Mouse (Mus musculus): ENCODE results near the gene Qdpr. TPM values are rescaled to one million over a fixed set of nuclear protein-coding genes. Genes with fewer than 3 reads are reported as not detected.

Gene Qdpr
- total RNA-seq (2015; ENCODE audit: low replicate concordance) = 9.6 and 22.3 TPM in 2 replicates
- total RNA-seq (2017; ENCODE audit: low replicate concordance) = 3.5 and 4.0 TPM in 2 replicates

DNA sequence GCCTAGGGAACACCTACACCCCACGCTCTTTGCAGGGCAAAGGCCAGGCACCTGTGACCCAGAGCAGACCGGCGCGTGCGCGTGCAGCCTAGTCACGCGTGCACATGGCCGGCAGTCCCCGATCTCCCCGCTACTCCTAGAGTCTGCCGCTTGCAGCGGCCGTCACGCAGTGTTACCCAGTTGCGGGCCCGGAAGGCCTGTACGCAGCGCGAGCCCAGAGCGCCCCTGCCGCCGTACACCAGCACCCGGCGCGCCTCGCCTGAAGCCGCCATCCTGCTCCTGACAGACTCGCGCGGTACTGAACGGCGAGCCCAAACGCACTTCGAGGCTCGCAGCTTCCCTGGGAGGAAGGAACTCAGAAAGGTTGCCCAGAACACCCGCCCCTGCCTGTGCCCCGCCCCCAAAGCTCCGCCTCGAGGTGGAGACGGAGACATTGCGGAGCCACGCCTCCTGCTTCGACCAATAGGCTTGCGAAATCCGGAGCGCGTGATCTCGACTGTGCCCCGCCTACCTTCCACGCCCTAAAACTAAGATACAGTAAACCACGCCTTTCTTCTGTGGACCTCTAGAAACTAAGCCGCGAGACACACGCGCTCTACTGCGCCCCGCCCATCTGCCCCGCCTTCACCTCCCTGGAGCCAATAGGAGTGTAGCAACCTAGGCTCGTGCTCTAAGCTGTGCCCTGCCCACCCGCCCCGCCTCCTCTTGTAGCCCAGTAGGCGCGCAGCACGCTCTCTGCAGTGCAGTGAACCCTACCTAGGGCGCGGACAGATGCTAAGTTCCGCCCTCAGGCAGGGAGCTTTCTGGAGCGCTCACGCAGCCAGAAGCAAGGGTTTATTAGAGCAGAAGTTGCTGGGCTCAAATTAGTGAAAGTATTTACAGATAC, at the start of gene Qdpr:
Gene Qdpr, minus strand, starts transcription at position 406 of the 886 bp plus-strand sequence.
- ATAC-seq (replicated peaks; ENCODE audit: low FRiP score, poor library complexity, severe bottlenecking) = peak; percentile 98

DNA sequence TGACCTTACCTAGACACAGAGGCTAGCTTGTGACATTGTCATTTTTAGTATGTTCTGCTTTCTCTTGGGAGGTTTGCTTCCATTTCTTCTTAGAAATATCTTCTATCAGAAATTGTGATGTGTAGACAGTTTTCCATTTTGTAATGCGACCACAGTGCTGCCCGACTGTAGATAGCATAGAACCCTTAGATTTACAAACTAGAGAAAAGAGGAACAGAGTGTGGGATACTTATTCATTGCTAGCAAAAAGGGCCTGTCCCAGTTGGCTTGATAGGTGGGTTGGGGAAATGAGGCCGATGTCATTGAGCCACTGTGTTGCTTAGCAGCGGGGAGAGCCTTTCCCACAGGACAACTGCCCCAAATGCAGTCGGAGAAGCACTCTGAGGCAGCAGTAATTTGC, 47.5 kb upstream of the Qdpr start:
- ATAC-seq (replicated peaks; ENCODE audit: low FRiP score, poor library complexity, severe bottlenecking) = no peak

DNA sequence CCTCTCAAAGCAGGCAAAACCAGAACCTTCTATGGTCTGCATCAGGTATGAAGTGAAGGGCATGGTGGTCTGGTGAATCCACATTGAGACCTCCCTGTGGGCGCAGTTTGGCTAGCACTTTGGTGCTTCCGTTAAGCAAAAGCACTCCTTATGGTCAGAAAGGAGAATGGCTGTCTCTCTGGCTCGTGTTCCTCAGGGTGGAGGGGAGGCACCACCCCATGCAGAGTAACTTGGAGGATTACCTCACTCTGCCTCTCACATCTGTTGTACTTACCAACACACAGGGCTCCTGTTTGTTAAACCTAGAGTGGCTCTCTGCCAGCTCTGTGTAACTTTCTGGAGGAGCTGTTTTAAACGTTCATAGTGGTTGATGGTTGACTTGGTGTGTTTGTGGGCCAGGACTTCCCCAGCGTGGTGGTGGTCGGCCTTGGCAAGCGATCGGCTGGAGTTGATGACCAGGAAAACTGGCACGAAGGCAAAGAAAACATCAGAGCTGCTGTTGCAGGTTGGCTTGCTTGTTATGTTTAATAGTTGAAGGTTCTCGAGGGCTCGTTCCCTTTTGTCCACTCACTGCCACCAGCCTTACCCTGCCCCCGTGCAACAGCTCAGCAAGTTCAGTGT, 47.0 kb upstream of the Qdpr start:
- no peak for ATAC-seq (replicated peaks; ENCODE audit: low FRiP score, poor library complexity, severe bottlenecking)

GRCm38 (mm10) chr5:45496479-45496878, 46.4 kb upstream of the Qdpr start:
- ATAC-seq (replicated peaks; ENCODE audit: low FRiP score, poor library complexity, severe bottlenecking) = no peak

GRCm38 (mm10) chr5:45496042-45496441, 46.0 kb upstream of the Qdpr start:
- no peak for ATAC-seq (replicated peaks; ENCODE audit: low FRiP score, poor library complexity, severe bottlenecking)

- ATAC-seq (replicated peaks; ENCODE audit: low FRiP score, poor library complexity, severe bottlenecking) = no peak
Measured at GRCm38 (mm10) chr5:45495429-45495975, 45.5 kb upstream of the Qdpr start.

GRCm38 (mm10) chr5:45494093-45494755, 44.2 kb upstream of the Qdpr start:
- no peak for ATAC-seq (replicated peaks; ENCODE audit: low FRiP score, poor library complexity, severe bottlenecking)

DNA sequence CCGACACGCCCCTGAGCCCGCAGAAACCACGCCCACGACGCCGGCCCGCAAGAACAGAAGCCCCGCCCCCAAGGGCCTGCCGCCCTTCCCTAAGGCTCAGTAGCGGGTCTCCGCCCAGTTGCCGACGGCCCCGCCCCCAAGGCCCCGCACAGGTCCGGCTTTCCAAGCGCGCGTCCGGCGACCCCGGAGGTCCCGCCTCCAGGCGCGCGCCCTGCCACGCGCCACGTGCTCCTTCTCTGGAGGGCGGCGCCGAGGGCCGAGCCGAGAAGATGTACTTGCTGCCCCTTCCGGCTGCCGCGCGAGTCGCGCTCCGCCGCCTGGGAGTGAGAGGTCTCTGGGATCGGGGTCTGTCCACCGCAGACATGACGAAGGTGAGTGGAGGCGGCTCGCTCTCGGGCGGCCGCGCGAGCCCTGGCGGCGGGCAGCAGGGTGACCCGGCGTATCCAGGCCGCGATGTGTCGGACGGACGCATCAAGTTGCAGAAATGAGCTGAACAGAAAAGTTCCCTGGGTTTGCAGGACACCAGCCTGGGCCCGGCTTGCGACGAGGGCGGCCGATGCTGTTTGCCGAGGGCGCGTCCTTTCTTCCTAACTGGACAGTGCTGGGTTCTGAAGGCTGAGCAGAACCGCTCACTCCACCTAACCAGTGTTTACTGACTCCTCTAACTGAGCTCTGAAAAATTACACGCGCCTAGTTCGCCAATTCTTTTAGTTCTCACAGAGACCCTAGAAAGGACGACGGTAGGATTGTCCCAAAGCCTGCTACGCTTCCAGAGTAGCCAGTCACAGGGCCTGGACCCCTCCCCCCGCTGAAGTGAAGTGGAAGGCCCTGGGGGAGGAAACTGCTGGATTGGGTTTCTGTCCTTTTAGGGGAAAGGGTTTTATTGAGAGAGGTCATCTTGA, 43.4 kb upstream of the Qdpr start, which contains the start of gene Lap3:
Gene Lap3, plus strand, starts transcription at position 184 of the 902 bp plus-strand sequence.
- ATAC-seq (replicated peaks; ENCODE audit: low FRiP score, poor library complexity, severe bottlenecking) = peak; percentile 96

DNA sequence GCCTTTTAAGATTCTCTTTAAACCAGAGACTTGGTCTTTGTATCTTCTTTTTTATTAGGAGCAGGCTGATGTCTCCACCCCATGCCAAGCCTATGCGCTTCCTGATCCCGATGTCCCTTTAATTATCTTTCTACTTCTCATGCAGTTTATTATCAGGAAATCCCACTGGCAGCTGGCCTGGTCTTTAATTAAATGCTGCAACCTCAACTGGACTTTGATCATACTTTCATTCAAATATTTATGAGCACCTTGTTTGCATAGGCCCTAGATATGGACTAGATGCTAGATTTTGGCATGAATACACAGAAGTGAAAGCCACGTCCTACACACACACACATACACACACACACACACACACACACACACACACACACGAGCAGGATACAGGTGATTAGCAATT, 41.7 kb upstream of the Qdpr start:
- no peak for ATAC-seq (replicated peaks; ENCODE audit: low FRiP score, poor library complexity, severe bottlenecking)

GRCm38 (mm10) chr5:45483654-45484053, 33.6 kb upstream of the Qdpr start:
- ATAC-seq (replicated peaks; ENCODE audit: low FRiP score, poor library complexity, severe bottlenecking) = no peak

DNA sequence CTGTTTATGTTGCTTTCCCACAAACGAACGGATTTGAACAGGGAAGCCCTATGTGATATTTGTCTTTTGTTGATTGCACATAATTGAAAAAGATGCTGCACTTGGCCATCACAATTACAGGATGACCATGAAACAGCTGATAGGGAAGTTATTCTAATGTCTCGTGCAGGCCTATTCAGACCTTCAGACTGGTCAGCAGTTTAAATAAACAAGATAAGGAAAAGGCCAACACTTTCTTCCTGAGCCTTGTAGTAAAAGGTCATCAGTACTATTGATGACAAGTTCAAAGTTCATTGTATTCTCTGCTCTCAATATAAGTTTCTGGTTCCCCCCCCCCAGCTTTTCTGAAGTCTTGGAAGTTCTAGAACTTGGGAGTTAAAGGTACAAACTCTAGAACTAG, 32.6 kb upstream of the Qdpr start:
- no peak for ATAC-seq (replicated peaks; ENCODE audit: low FRiP score, poor library complexity, severe bottlenecking)

GRCm38 (mm10) chr5:45481125-45481524, 31.1 kb upstream of the Qdpr start:
- no peak for ATAC-seq (replicated peaks; ENCODE audit: low FRiP score, poor library complexity, severe bottlenecking)

- no peak for ATAC-seq (replicated peaks; ENCODE audit: low FRiP score, poor library complexity, severe bottlenecking)
Measured at GRCm38 (mm10) chr5:45480066-45480465, 30.0 kb upstream of the Qdpr start.

- ATAC-seq (replicated peaks; ENCODE audit: low FRiP score, poor library complexity, severe bottlenecking) = no peak
Measured at GRCm38 (mm10) chr5:45477601-45478000, 27.6 kb upstream of the Qdpr start.

DNA sequence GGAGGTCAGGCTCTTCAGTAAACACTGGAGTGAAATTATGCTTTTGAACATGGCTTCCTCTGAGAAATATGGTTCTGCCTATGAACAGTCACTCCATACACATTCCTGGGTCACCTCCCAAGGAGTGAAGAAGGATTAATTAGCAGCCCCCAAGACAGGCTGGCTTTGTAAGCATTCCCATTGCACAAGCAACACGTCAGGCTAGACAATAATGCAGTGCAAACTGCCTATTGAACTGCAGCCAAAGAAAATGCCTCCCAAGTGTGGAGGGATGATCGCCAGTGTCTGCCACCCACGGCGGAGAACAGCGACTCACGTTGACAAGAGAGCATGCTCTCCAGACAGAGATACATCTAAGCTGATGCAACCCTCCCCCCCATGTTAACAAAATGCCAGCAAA, 26.3 kb upstream of the Qdpr start:
- no peak for ATAC-seq (replicated peaks; ENCODE audit: low FRiP score, poor library complexity, severe bottlenecking)

DNA sequence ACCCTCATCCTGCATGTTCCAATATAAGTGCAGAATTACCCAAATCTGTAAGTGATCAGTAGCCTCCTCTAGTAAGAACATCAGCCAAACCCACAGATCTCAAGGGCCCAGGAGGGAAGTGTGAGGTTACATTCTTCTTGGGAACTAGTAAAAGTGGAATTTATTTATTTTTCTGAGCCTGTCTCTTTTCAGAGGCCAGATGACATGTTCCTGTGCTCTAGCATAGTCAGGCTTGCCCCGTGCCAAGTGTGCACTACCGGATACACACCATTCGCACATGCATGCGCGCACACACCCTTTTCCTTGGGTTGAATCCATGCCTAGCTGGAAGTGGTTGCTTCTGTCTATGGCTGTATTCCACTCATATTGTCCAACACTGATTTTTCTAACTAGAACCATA, 25.7 kb upstream of the Qdpr start:
- no peak for ATAC-seq (replicated peaks; ENCODE audit: low FRiP score, poor library complexity, severe bottlenecking)

DNA sequence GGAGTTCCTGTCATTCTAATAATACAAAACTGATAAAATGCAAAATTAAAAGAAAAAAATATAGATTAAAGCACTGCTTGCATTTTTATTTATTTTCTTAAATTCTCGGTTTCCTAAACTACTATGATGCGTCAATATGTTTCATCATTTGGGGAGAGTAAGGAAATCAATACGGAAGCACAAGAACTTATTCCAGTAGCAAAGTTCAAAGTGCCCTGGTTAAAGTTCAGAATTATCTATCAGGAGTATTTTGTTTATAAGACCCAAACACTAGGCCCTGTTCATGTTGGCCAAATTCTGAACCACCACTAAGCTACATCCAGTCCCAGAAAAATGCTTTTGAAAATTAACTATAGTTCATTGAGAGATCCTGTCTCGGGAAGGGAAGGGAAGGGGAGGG, 24.7 kb upstream of the Qdpr start:
- ATAC-seq (replicated peaks; ENCODE audit: low FRiP score, poor library complexity, severe bottlenecking) = no peak

DNA sequence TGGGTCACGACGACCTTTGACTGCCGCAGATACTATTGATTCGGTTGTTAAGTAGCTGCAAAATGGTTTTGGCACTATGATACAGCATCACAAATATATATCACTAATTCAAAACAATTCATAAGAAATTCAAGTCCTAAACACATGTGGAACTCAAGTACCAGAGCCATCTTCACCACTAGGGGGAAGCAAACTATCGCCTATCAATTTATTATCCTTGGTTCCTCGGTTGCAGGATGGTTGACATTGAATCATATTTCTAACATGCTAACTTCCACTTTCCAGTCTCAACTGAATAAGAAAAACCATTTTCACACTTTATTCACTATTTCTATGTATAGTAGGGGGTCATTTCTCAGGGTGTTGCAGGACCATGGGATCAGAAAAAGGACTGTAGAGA, 24.2 kb upstream of the Qdpr start:
- no peak for ATAC-seq (replicated peaks; ENCODE audit: low FRiP score, poor library complexity, severe bottlenecking)

- no peak for ATAC-seq (replicated peaks; ENCODE audit: low FRiP score, poor library complexity, severe bottlenecking)
Measured at GRCm38 (mm10) chr5:45473521-45473920, 23.5 kb upstream of the Qdpr start.
